Mouse (Mus musculus) MEL (cell line): ENCODE data around the gene Kif6. TPM values are rescaled to one million over a fixed set of nuclear protein-coding genes. Genes with fewer than 3 reads are reported as not detected.

Source experiments
- DNase-seq: peaks from one replicate; pipeline ENCODE4 v3.0.0; 2011; ENCODE audit warnings: low read depth, low spot score
- H3K27ac ChIP-seq: 2 replicates; pipeline ENCODE4 v1.5.1; 2012; ENCODE audit warnings: low read depth, mild to moderate bottlenecking, control low read depth, low read length, moderate library complexity; ENCODE audit not compliant: control insufficient read depth
- H3K27me3 ChIP-seq, 2 experiments: fragments of 150-350 bp in 1 of 2; sonication (generic) in 1 of 2; 2 replicates each; pipeline ENCODE4 v1.6.1; 2012; ENCODE audit warnings: low read length in 2 of 2, mild to moderate bottlenecking in 2 of 2, improper control_type of control experiment in 1 of 2, moderate library complexity in 1 of 2; ENCODE audit not compliant: insufficient read depth in 2 of 2, control insufficient read depth in 1 of 2
- H3K36me3 ChIP-seq, 2 experiments: 2 replicates each; pipeline ENCODE4 v1.6.1; 2012 to 2014; ENCODE audit warnings: low read length in 2 of 2, improper control_type of control experiment in 1 of 2, inconsistent platforms in 1 of 2, mild to moderate bottlenecking in 1 of 2; ENCODE audit not compliant: insufficient read depth in 2 of 2, control insufficient read depth in 1 of 2
- H3K4me1 ChIP-seq, 2 experiments: fragments of 150-350 bp in 1 of 2; sonication (generic) in 1 of 2; 2 replicates each; pipeline ENCODE4 v1.6.1; 2012; ENCODE audit warnings: low read length in 2 of 2, improper control_type of control experiment in 1 of 2, mild to moderate bottlenecking in 1 of 2; ENCODE audit not compliant: insufficient read depth in 2 of 2, control insufficient read depth in 1 of 2
- H3K4me3 ChIP-seq, 2 experiments: fragments of 150-350 bp in 1 of 2; sonication (generic) in 1 of 2; 2 replicates each; pipeline ENCODE4 v1.5.1; 2012; ENCODE audit warnings: low read depth in 2 of 2, low read length in 2 of 2, mild to moderate bottlenecking in 2 of 2, moderate library complexity in 2 of 2, control low read depth in 1 of 2, improper control_type of control experiment in 1 of 2; ENCODE audit not compliant: control insufficient read depth in 1 of 2, insufficient read depth in 1 of 2
- H3K79me2 ChIP-seq: 2 replicates; pipeline ENCODE4 v1.6.1; 2012; ENCODE audit warnings: mild to moderate bottlenecking, low read length, moderate library complexity; ENCODE audit not compliant: control insufficient read depth, poor library complexity, insufficient read depth
- H3K9ac ChIP-seq: 2 replicates; pipeline ENCODE4 v1.6.1; 2012; ENCODE audit warnings: low read depth, mild to moderate bottlenecking, control low read depth, low read length, moderate library complexity; ENCODE audit not compliant: control insufficient read depth, poor library complexity, severe bottlenecking
- H3K9me3 ChIP-seq: fragments of 150-350 bp; sonication (generic); replicated peaks from 2 replicates; pipeline ENCODE4 v1.6.1; 2012; ENCODE audit warnings: mild to moderate bottlenecking, low read length, improper control_type of control experiment, moderate library complexity; ENCODE audit not compliant: insufficient read depth
- BHLHE40 ChIP-seq: IDR thresholded peaks from 2 replicates; pipeline ENCODE4 v1.6.1; 2012; ENCODE audit warnings: low read depth, mild to moderate bottlenecking, inconsistent platforms, low read length, improper control_type of control experiment, borderline replicate concordance
- CHD2 ChIP-seq: IDR thresholded peaks from 2 replicates; pipeline ENCODE4 v1.6.1; 2011; ENCODE audit warnings: low read length, improper control_type of control experiment
- EP300 ChIP-seq, 2 experiments: IDR thresholded peaks; 2 replicates each; pipeline ENCODE4 v1.6.1; 2011; ENCODE audit warnings: improper control_type of control experiment in 2 of 2, low read length in 2 of 2, low read depth in 1 of 2, mild to moderate bottlenecking in 1 of 2
- GABPA ChIP-seq: IDR thresholded peaks from 2 replicates; pipeline ENCODE4 v1.6.1; 2012; ENCODE audit warnings: low read depth, mild to moderate bottlenecking, inconsistent platforms, low read length, improper control_type of control experiment, moderate library complexity
- HCFC1 ChIP-seq: IDR thresholded peaks from 2 replicates; pipeline ENCODE4 v1.6.1; 2012; ENCODE audit warnings: low read depth, mild to moderate bottlenecking, inconsistent platforms, low read length, improper control_type of control experiment, moderate library complexity
- MAZ ChIP-seq: IDR thresholded peaks from 2 replicates; pipeline ENCODE4 v1.6.1; 2012; ENCODE audit warnings: low read depth, mild to moderate bottlenecking, inconsistent platforms, low read length, improper control_type of control experiment
- MXI1 ChIP-seq: IDR thresholded peaks from 2 replicates; pipeline ENCODE4 v1.6.1; 2011; ENCODE audit warnings: mild to moderate bottlenecking, low read depth, low read length, improper control_type of control experiment
- MYC ChIP-seq: IDR thresholded peaks from 2 replicates; pipeline ENCODE4 v1.6.1; 2011; ENCODE audit warnings: low read depth, mild to moderate bottlenecking, low read length, improper control_type of control experiment, moderate library complexity
- NELFE ChIP-seq: IDR thresholded peaks from 2 replicates; pipeline ENCODE4 v1.6.1; 2011; ENCODE audit warnings: low read depth, low read length, improper control_type of control experiment
- NRF1 ChIP-seq: IDR thresholded peaks from 2 replicates; pipeline ENCODE4 v1.6.1; 2014; ENCODE audit warnings: low read depth, mild to moderate bottlenecking, inconsistent platforms, low read length, improper control_type of control experiment, moderate library complexity; ENCODE audit not compliant: poor library complexity, insufficient read depth, severe bottlenecking
- POLR2A ChIP-seq, 2 experiments: IDR thresholded peaks; 2 replicates each; pipeline ENCODE4 v1.6.1; 2011 to 2012; ENCODE audit warnings: low read length in 2 of 2, mild to moderate bottlenecking in 2 of 2, control low read depth in 1 of 2, improper control_type of control experiment in 1 of 2, low read depth in 1 of 2, moderate library complexity in 1 of 2; ENCODE audit not compliant: control insufficient read depth in 1 of 2, insufficient read depth in 1 of 2, poor library complexity in 1 of 2
- POLR2AphosphoS5 ChIP-seq: IDR thresholded peaks from 2 replicates; pipeline ENCODE4 v1.6.1; 2012; ENCODE audit warnings: low read depth, borderline replicate concordance, mild to moderate bottlenecking, inconsistent platforms, low read length, moderate library complexity, mixed read lengths
- USF2 ChIP-seq, 2 experiments: IDR thresholded peaks; 2 replicates each; pipeline ENCODE4 v1.6.1; 2011 to 2012; ENCODE audit warnings: improper control_type of control experiment in 2 of 2, low read length in 2 of 2, borderline replicate concordance in 1 of 2, inconsistent platforms in 1 of 2, low read depth in 1 of 2, mild to moderate bottlenecking in 1 of 2; ENCODE audit not compliant: insufficient read depth in 1 of 2
- polyA plus RNA-seq, 2 experiments: library from polyadenylated mRNA; stranded (reverse) in 1 of 2; unstranded in 1 of 2; fragments of >175 nt in 1 of 2; fragments of >200 nt in 1 of 2; gene quantifications; 2 replicates each; pipeline versions ENCODE4 v1.2.1 to v1.2.4; 2012; ENCODE audit warnings: low replicate concordance in 2 of 2, low read depth in 1 of 2; ENCODE audit not compliant: insufficient read length in 2 of 2, insufficient read depth in 1 of 2, missing spikeins in 1 of 2
- total RNA-seq: library from RNA; depleted of rRNA; stranded (reverse); fragments of 300-350 nt; gene quantifications from 2 replicates; pipeline ENCODE4 v1.2.3, GENCODE M21; 2012

Kif6 gene
- total and polyA plus RNA-seq, 3 experiments: not detected

DNA sequence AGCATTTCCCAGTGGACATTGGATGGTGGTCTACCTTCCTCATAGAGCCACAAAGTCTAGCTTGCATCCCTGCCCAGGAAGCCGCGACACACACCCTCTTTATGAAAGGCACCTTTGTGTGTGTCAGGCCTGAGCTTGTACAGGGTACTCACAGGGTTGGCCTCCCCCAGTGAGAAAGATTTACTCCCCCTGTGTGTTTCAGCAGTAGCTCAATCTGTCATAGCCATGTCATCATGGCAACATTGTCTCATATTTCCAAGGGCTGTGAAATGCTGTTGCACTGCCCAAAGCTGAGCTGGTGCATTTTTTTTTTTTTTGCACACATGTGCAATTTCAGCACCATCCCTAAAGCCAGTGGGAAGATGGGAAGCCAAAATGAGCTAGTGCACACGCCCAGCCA lies 224.3 kb downstream of the Kif6 start:
- Histone ChIP-seq H3K9ac (no peak overlapping the region), H3K27me3 (no peaks in the 10 kb centered on the region), H3K9me3 (no peaks in the 10 kb centered on the region), H3K4me1 (no peaks in the 10 kb centered on the region), H3K4me3 (no peak overlapping the region), H3K36me3 (no peaks in the 10 kb centered on the region), H3K79me2 (no peaks in the 10 kb centered on the region), H3K27ac (no peak overlapping the region)
- no peak for DNase-seq
- TF ChIP-seq GABPA (no peak), POLR2A (IDR thresholded peaks at IDR 0.05; ENCODE audit: control insufficient read depth in 1 of 2, insufficient read depth in 1 of 2, low read depth in 1 of 2, low read length in 2 of 2, poor library complexity in 1 of 2) (no peak), MAZ (no peak), CHD2 (no peak)

DNA sequence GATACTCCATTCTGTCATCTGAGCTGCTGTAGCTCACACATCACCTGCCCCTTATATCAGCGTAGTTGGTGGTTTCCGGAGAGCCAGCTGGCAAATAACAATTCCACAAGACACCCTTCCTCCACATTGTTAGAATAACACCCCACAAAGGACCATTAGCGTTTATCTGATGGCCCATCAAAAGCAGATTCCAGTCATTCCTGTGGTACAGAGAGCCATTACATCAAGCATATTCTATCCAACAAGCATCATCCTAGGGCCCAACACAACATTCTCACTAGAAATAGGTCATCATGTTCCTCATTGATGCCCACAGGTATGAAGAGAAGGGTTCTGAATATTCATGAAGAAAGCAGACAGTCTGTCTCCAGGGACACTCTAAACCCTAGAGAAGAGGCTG lies 236.3 kb downstream of the Kif6 start:
- Histone ChIP-seq H3K4me3 (no peak overlapping the region), H3K27ac (no peak overlapping the region), H3K36me3 (no peaks in the 10 kb centered on the region), H3K27me3 (no peaks in the 10 kb centered on the region), H3K4me1 (no peaks in the 10 kb centered on the region), H3K9me3 (no peaks in the 10 kb centered on the region), H3K9ac (no peak overlapping the region), H3K79me2 (no peaks in the 10 kb centered on the region)
- DNase-seq: no peak
- TF ChIP-seq MYC (no peak), NRF1 (no peak), EP300 (IDR thresholded peaks at IDR 0.05; ENCODE audit: low read depth in 1 of 2, low read length in 2 of 2) (no peak), NELFE (no peak), MXI1 (no peak), POLR2A (IDR thresholded peaks at IDR 0.05; ENCODE audit: control insufficient read depth in 1 of 2, insufficient read depth in 1 of 2, low read depth in 1 of 2, low read length in 2 of 2, poor library complexity in 1 of 2) (no peak)

DNA sequence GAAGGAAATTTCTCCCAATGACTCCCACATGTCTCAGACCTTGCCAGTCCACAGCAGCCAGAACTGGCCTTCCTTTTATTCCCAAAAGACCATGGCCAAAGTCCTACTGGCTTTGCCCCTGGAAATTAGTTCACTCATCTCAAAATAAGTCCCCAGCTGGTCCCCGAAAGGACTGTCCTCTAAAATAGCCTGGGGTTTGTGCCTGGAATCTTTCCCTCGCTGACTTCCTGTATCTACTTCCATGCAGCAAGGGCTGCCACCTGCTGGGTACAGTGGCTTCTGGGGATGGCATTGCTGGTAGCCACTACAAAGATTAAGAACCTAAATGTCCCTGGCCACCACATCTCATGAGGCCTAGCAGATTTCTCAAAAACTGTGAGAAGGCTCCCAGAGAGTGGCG lies 237.2 kb downstream of the Kif6 start:
- Histone ChIP-seq H3K36me3 (no peaks in the 10 kb centered on the region), H3K79me2 (no peaks in the 10 kb centered on the region), H3K9ac (no peak overlapping the region), H3K27ac (no peak overlapping the region), H3K9me3 (no peaks in the 10 kb centered on the region), H3K4me1 (no peaks in the 10 kb centered on the region)
- DNase-seq: no peak
- TF ChIP-seq MAZ: no peak
- TF ChIP-seq USF2 (IDR thresholded peaks at IDR 0.05; ENCODE audit: borderline replicate concordance in 1 of 2, insufficient read depth in 1 of 2, low read depth in 1 of 2, low read length in 2 of 2): no peak
- no peak for TF ChIP-seq BHLHE40
- no peak for TF ChIP-seq HCFC1
- no peak for TF ChIP-seq GABPA
- TF ChIP-seq MXI1: no peak
- no peak for TF ChIP-seq POLR2AphosphoS5
- TF ChIP-seq, all 39 proteins: peak for 0
- Histone ChIP-seq H3K27me3 (no peaks in the 10 kb centered on the region), H3K4me3 (no peak overlapping the region)
